Mouse (Mus musculus) forebrain, embryonic 15.5 days (tissue): ENCODE data around the gene Gm10644. TPM values are rescaled to one million over a fixed set of nuclear protein-coding genes. Genes with fewer than 3 reads are reported as not detected.

Source experiments
- ATAC-seq: fragments of 200-750 bp; cut with Nextera tagmentation; replicated peaks from 2 replicates; pipeline ENCODE4 v1.8.0; 2017; ENCODE audit warnings: mild to moderate bottlenecking, moderate TSS enrichment, moderate library complexity
- H3K27ac ChIP-seq: fragments of 300-500 bp; sonication (generic); replicated peaks from 2 replicates; pipeline ENCODE4 v1.5.1; 2015; ENCODE audit warnings: mild to moderate bottlenecking, inconsistent platforms
- H3K27me3 ChIP-seq: fragments of 300-500 bp; sonication (generic); 2 replicates; pipeline ENCODE4 v1.6.1; 2015; ENCODE audit warnings: inconsistent platforms
- H3K36me3 ChIP-seq: fragments of 300-500 bp; sonication (generic); 2 replicates; pipeline ENCODE4 v1.6.1; 2015; ENCODE audit warnings: mild to moderate bottlenecking, inconsistent platforms
- H3K4me1 ChIP-seq: fragments of 300-500 bp; sonication (generic); 2 replicates; pipeline ENCODE4 v1.6.1; 2015; ENCODE audit warnings: inconsistent platforms
- H3K4me2 ChIP-seq: fragments of 300-500 bp; sonication (generic); replicated peaks from 2 replicates; pipeline ENCODE4 v1.6.1; 2015; ENCODE audit warnings: mild to moderate bottlenecking, inconsistent platforms
- H3K4me3 ChIP-seq: fragments of 300-500 bp; sonication (generic); 2 replicates; pipeline ENCODE4 v1.5.1; 2015; ENCODE audit warnings: mild to moderate bottlenecking, inconsistent platforms
- H3K9ac ChIP-seq: fragments of 300-500 bp; sonication (generic); replicated peaks from 2 replicates; pipeline ENCODE4 v1.6.1; 2015; ENCODE audit warnings: mild to moderate bottlenecking, inconsistent platforms
- H3K9me3 ChIP-seq: fragments of 300-500 bp; sonication (generic); 2 replicates; pipeline ENCODE4 v1.6.1; 2016; ENCODE audit warnings: inconsistent platforms
- WGBS: fragments of 180-500 bp; shearing (Covaris S2); methylation state at CpG from one replicate; pipeline ENCODE4 v1.1.7; 2015; ENCODE audit warnings: mixed read lengths; 5-methylcytosine and 5-hydroxymethylcytosine counted together
- polyA plus RNA-seq: library from polyadenylated mRNA; unstranded; fragments of >200 nt; fragmentation: Nextera tagmentation; extraction: Ambion mirVana; gene quantifications from 2 replicates; pipeline ENCODE4 v1.2.1, GENCODE M21; 2015

Gm10644 gene
- polyA plus RNA-seq, 1 experiment from 2014 or later, result 0.95 TPM

DNA sequence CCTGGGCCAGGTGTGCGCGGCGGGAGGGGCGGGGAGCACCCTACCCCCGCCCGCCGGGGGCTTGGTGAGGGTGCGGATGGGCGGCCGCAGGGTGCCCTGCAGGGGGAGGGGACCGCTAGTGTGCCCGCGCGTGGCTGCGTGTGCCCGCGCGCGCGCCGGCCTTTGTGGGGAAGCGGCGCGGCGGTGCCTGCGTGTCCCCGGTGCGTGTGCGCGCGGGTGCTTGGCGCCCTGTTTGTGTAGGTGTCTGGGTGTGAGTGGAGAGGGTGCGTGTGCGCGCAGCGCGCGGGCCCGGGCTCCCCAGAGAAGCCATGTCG is 54.1 kb downstream of the Gm10644 start:
- Histone ChIP-seq H3K9ac (peak overlapping the region; percentile 99), H3K27me3 (no peaks in the 10 kb centered on the region), H3K9me3 (no peaks in the 10 kb centered on the region), H3K4me3 (peak overlapping the region; percentile 99), H3K36me3 (no peaks in the 10 kb centered on the region), H3K4me2 (peak overlapping the region; percentile 64), H3K27ac (peak overlapping the region; percentile 100), H3K4me1 (peaks cover 57% of the 10 kb centered on the region)
- WGBS, result 0% methylated on average over 39 of the region's 40 CpGs
- no peak for ATAC-seq

DNA sequence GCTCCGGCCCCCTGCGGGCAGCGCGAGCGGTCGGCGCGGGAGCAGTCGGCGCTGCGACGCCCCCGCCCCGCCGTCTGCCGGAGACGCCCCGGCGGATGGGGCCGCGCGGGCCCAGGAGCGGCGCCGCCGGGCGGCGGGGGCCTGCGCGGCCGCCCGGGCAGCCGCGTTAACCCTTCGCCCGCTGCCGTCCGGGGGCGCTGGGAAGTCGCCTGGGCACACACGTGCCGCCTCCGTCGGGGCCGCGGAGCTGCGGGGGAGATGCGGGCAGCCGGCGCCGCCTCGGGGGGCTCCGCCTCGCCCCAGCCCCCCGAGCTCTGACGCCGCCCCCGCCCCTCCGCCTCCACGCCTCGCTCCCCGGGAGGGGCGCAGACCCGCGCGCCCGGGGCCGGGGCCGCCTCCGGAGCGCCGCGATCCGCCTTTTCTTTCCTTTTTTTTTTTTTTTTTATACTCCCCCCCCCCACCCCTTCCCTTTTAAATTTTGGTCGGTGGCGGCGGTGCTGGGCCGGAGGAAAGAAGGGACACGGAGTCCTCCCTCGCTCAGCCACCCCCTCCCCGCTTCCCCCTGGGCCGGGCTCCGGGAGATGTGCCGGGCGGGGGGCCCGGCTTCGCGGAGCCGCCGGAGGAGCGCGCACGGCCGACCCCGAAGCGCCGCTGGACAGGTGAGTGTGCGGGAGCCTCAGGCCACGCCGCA is 54.6 kb downstream of the Gm10644 start:
- under 1% methylated on average over 77 of the region's 100 CpGs for WGBS
- H3K4me2 ChIP-seq, result peak overlapping the region; percentile 64
- ATAC-seq, result peak; percentile 5
- no peaks in the 10 kb centered on the region for H3K36me3 ChIP-seq
- no peaks in the 10 kb centered on the region for H3K27me3 ChIP-seq
- H3K4me3 ChIP-seq, result peak overlapping the region; percentile 99
- H3K9ac ChIP-seq, result peak overlapping the region; percentile 99
- peaks cover 57% of the 10 kb centered on the region for H3K4me1 ChIP-seq
- peak overlapping the region; percentile 100 for H3K27ac ChIP-seq
- no peaks in the 10 kb centered on the region for H3K9me3 ChIP-seq

DNA sequence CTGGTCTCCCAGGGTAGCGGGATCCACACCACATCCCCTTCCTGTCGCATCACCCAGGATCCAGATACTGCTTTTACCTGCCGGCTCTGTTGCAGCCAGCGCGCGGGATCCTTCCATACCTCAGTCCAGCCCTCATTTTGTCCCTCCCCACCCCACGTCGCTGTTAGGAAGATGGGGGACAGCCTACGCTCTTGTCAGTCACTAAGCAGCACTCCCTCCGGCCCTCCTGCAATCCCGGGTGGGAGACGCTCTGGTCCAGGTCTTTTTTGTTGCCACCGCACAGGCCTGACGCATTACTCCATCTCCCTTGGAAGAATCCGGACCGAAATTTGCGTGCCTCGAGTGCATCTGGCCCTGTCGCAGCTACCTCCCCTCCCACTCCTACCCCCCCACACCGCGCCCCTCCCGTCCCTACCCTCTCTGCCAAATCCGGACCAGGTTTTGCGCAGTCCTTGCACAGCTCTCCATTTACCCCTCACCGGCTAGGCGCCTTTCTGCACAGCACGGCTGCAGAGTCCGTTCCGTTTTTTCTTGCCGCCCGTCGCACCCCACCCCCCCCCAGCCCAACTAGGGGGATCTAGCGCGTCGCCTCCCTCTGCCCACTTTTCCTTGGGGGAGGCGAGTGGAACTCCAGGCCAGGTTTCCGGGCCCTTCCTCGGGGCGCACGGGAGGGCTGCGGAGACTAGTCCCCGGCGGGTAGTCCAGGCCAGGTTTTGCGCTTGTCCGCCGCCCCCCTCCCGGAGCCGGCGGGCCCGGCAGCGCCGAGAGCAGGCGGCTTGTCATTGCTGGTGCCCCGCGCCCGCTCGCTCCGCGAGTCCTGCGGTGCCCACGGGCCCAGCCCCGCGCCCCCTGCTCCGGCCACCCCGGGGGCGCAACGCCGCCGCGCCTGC is 55.4 kb downstream of the Gm10644 start, which contains the start of gene Adgrl1:
Gene Adgrl1, plus strand, starts transcription at position 743 of the 890 bp plus-strand sequence.
- H3K4me3 ChIP-seq, result peak within 1 kb of the TSS; percentile 99
- WGBS, result under 1% methylated on average over 66 of the region's 70 CpGs
- H3K9me3 ChIP-seq, result no peaks in the 10 kb centered on the region
- peak; percentile 92 for ATAC-seq
- H3K27me3 ChIP-seq, result 0 out of 2 replicates have a peak, but pooled peaks cover 3% of the 10 kb centered on the region
- peak within 1 kb of the TSS; percentile 100 for H3K27ac ChIP-seq
- H3K4me1 ChIP-seq, result peaks cover 53% of the 10 kb centered on the region
- peak within 1 kb of the TSS; percentile 64 for H3K4me2 ChIP-seq
- H3K36me3 ChIP-seq, result no peaks in the 10 kb centered on the region
- H3K9ac ChIP-seq, result peak within 1 kb of the TSS; percentile 99

DNA sequence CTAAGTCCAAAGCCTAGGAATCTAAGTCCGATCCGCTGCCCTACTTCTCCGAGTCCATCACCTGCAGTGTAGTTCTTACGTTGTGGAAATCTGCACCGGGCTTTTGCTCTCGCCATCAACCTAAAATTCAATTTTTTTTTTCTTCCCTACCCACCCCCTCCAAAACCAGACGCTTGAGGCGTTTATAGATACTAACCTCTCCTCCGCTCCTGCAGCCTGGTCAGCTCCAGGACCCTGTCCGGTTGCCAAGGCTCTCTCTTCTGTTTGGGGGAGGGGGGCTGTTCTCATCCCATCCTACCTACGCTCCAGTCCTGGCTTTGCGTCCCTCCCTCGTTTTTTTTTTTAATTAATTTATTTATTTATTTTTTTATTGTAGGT is 56.0 kb downstream of the Gm10644 start:
- Histone ChIP-seq H3K9ac (peak overlapping the region; percentile 99), H3K4me1 (peaks cover 48% of the 10 kb centered on the region), H3K36me3 (no peaks in the 10 kb centered on the region), H3K27ac (peak overlapping the region; percentile 100), H3K9me3 (no peaks in the 10 kb centered on the region), H3K27me3 (0 out of 2 replicates have a peak, but pooled peaks cover 6% of the 10 kb centered on the region), H3K4me3 (peak overlapping the region; percentile 99), H3K4me2 (peak overlapping the region; percentile 64)
- peak; percentile 3; the same call in 1 of the 2 replicates for ATAC-seq
- 1% methylated on average over 13 of the region's 13 CpGs for WGBS

DNA sequence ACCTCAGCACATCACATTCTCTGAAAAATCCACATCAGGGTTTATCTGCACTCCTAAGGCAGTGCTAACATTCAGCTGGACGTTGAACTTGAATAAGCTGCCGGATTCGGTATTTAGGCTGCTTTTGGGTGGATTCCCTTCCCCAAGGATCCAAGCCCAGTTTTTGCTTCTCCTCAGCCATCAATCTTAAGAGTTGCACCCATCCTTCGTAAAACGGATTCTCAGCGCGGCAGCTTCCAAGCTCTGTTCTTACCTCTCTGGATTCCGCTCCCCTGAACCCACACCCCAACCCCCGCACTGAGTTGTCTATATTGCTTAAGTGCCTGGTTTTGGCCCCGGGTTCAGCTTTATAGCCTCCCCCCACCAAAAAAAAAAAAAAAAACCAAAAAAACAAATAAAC is 56.5 kb downstream of the Gm10644 start:
- H3K27me3 ChIP-seq, result 0 out of 2 replicates have a peak, but pooled peaks cover 6% of the 10 kb centered on the region
- H3K27ac ChIP-seq, result peak overlapping the region; percentile 100
- ATAC-seq, result no peak
- peak overlapping the region; percentile 64 for H3K4me2 ChIP-seq
- H3K36me3 ChIP-seq, result no peaks in the 10 kb centered on the region
- peak overlapping the region; percentile 99 for H3K4me3 ChIP-seq
- no peaks in the 10 kb centered on the region for H3K9me3 ChIP-seq
- peaks cover 43% of the 10 kb centered on the region for H3K4me1 ChIP-seq
- 1% methylated on average over 10 of the region's 10 CpGs for WGBS
- H3K9ac ChIP-seq, result peak overlapping the region; percentile 99

DNA sequence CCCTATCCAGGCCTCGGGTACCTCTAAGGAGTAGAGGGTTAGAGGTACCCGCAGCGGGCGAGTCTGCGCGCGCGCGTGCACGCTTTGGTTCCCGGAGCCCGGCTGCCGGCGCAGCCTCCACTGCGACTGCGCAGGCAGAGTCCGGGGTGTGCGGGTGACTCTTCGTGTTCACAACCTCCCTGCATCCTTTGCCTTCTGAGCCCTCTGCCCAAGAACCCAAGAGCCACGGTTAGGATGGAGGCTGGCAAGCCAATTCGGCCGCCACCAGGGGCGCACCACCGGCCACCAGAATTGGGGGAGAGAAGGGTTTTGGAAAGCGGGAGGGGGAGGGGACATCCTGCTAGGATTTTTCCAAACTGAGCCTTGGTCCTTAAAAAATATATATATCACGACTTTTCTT is 57.8 kb downstream of the Gm10644 start:
- WGBS, result under 1% methylated on average over 26 of the region's 26 CpGs
- Histone ChIP-seq H3K9ac (peak overlapping the region; percentile 45), H3K27me3 (0 out of 2 replicates have a peak, but pooled peaks cover 6% of the 10 kb centered on the region), H3K4me2 (peak overlapping the region; percentile 61), H3K27ac (peak overlapping the region; percentile 27; the same call in 1 of the 2 replicates), H3K4me3 (peak overlapping the region; percentile 36), H3K9me3 (no peaks in the 10 kb centered on the region), H3K36me3 (no peaks in the 10 kb centered on the region), H3K4me1 (peaks cover 30% of the 10 kb centered on the region)
- ATAC-seq, result no peak

DNA sequence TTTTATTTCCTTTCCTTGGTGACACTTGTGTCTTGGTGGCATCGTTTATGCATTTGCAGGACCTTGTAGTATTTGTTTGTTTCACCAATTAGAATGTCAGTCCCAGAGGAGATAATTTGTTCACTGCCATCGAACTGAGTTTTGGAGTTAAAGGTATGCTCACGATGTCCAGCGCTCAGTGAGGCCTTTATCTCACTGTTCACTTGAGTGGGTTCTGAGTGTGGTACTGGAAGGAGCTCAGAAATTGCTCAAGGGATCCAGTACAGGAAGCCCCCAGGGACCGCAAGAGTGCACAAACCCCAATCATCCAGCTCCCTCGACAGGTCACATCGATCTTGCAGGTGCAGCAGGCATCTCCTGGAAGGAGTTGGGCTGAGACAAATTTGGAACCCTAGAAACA is 58.5 kb downstream of the Gm10644 start:
- Histone ChIP-seq H3K4me3 (no peak overlapping the region), H3K9ac (no peak overlapping the region), H3K36me3 (no peaks in the 10 kb centered on the region), H3K4me1 (peaks cover 23% of the 10 kb centered on the region), H3K27me3 (0 out of 2 replicates have a peak, but pooled peaks cover 6% of the 10 kb centered on the region), H3K4me2 (no peak overlapping the region; the same call in 1 of the 2 replicates), H3K9me3 (no peaks in the 10 kb centered on the region), H3K27ac (no peak overlapping the region)
- no peak for ATAC-seq
- 87% methylated on average over 7 of the region's 7 CpGs for WGBS

DNA sequence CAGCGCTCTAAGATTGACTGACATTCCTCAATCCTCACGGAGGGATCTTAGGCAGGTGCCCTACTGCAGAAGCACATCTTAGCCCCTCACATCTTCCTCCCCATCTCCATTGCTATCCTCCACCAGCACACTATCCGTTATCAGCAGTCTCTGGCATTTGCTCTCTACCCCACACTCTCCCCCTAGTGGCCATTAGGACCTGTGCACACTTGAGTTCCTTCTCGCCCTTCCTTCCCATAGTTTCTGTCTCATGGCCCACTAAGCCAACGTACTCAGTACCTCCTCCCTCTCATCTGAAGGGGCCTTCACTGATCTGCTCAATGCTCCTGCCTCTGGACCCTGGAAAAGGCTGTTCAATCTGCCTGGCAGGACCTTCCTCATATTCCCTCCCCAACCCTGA is 59.1 kb downstream of the Gm10644 start:
- Histone ChIP-seq H3K9me3 (no peaks in the 10 kb centered on the region), H3K27me3 (0 out of 2 replicates have a peak, but pooled peaks cover 6% of the 10 kb centered on the region), H3K27ac (no peak overlapping the region), H3K4me1 (peaks cover 23% of the 10 kb centered on the region), H3K4me3 (no peak overlapping the region), H3K4me2 (no peak overlapping the region), H3K9ac (no peak overlapping the region), H3K36me3 (no peaks in the 10 kb centered on the region)
- WGBS, result 5% methylated on average over 5 of the region's 5 CpGs
- no peak for ATAC-seq

DNA sequence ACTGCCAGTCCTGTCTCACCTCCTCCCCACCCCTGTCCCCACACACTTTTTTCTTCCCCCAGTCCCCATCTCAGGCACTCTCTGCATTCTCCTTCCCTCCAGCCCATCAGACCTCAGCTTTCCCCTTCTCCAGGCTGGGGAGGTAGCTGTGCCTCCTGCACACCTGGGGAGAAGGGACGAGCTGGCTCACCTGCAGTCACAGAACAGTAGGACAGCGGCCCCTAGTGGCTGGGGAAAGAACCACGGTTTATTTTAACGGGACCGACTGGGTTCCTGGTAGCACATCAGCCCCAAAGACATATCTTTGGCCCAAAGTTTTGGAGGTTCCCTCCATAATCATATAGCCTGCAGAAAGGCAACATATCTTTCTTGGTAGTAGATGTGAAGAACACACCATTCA is 61.1 kb downstream of the Gm10644 start:
- H3K36me3 ChIP-seq, result no peaks in the 10 kb centered on the region
- 0 out of 2 replicates have a peak, but pooled peaks cover 6% of the 10 kb centered on the region for H3K27me3 ChIP-seq
- no peak overlapping the region for H3K27ac ChIP-seq
- ATAC-seq, result no peak
- H3K9me3 ChIP-seq, result no peaks in the 10 kb centered on the region
- WGBS, result under 1% methylated on average over 5 of the region's 5 CpGs
- no peak overlapping the region for H3K4me3 ChIP-seq
- H3K9ac ChIP-seq, result no peak overlapping the region
- peaks cover 22% of the 10 kb centered on the region for H3K4me1 ChIP-seq
- no peak overlapping the region for H3K4me2 ChIP-seq

DNA sequence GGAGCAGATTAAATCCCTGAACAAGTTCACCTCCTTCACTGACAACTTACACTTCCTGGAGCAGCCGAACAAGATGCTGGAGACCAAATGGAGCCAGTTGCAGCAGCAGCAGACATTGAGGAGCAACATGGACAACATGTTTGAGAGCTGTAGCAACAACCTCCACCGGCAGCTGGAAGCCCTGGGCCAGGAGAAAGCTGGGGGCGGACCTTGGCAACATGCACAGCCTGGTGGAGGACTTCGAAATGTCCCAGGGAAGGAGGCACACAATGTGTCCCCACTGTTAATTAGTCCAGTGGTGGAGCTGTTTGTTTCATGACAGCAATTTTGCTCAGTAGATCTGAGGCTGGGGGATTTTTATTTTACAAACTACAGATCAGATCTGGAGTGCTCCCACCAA is 62.9 kb downstream of the Gm10644 start:
- Histone ChIP-seq H3K9ac (no peak overlapping the region), H3K4me2 (no peak overlapping the region), H3K36me3 (no peaks in the 10 kb centered on the region), H3K4me3 (no peak overlapping the region), H3K27ac (no peak overlapping the region), H3K9me3 (no peaks in the 10 kb centered on the region), H3K4me1 (peaks cover 3% of the 10 kb centered on the region), H3K27me3 (0 out of 2 replicates have a peak, but pooled peaks cover 6% of the 10 kb centered on the region)
- WGBS, result 60% methylated on average over 4 of the region's 4 CpGs
- ATAC-seq, result no peak

DNA sequence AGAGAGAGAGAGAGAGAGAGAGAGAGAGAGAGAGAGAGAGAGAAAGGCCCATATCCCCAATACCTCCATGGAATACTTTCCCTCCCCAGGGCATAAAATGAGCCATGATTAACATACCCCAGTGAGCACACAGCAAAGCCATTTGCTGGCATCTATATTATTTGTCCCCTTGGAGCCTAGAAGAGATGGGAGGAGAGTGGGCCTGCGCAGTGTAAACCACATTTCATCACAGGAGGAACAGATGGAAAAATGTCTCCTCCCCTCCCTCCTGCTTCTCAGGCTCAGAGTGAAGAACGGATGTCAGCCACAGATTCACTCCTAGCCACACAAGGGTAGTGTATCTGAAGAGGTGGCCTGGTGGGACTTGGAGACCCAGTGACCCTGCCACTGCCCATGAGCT is 66.6 kb downstream of the Gm10644 start:
- ATAC-seq, result peak; percentile 46; the same call in 1 of the 2 replicates
- no peaks in the 10 kb centered on the region for H3K36me3 ChIP-seq
- H3K9ac ChIP-seq, result no peak overlapping the region
- no peaks in the 10 kb centered on the region for H3K9me3 ChIP-seq
- no peak overlapping the region for H3K4me3 ChIP-seq
- H3K27me3 ChIP-seq, result no peaks in the 10 kb centered on the region
- H3K27ac ChIP-seq, result peak overlapping the region; percentile 29; the same call in 1 of the 2 replicates
- no peak overlapping the region for H3K4me2 ChIP-seq
- H3K4me1 ChIP-seq, result no peaks in the 10 kb centered on the region
- WGBS, result 48% methylated on average over 2 of the region's 2 CpGs
